Mouse (Mus musculus) heart, embryonic 11.5 days (tissue): ENCODE results near the gene Myo5c. TPM values are rescaled to one million over a fixed set of nuclear protein-coding genes. Genes with fewer than 3 reads are reported as not detected.
A peak's percentile ranks its signal among the peaks of the same experiment; 100 is the strongest.

Source experiments
- ATAC-seq: fragments of 200-750 bp; cut with Nextera tagmentation; replicated peaks from 2 replicates; pipeline ENCODE4 v1.8.0; 2017; ENCODE audit warnings: moderate library complexity; ENCODE audit not compliant: insufficient number of reproducible peaks, low FRiP score, low TSS enrichment
- H3K27ac ChIP-seq: fragments of 300-500 bp; sonication (generic); 2 replicates; pipeline ENCODE4 v1.5.1; 2014; ENCODE audit warnings: mild to moderate bottlenecking, low read depth, low read length
- H3K27me3 ChIP-seq: fragments of 300-500 bp; sonication (generic); 2 replicates; pipeline ENCODE4 v1.6.1; 2014; ENCODE audit warnings: mild to moderate bottlenecking, low read length, mixed read lengths; ENCODE audit not compliant: control insufficient read depth, insufficient read depth
- H3K36me3 ChIP-seq: fragments of 300-500 bp; sonication (generic); 2 replicates; pipeline ENCODE4 v1.6.1; 2014; ENCODE audit warnings: mild to moderate bottlenecking, low read length, moderate library complexity, mixed read lengths; ENCODE audit not compliant: control insufficient read depth, insufficient read depth
- H3K4me1 ChIP-seq: fragments of 300-500 bp; sonication (generic); 2 replicates; pipeline ENCODE4 v1.6.1; 2014; ENCODE audit warnings: low read length; ENCODE audit not compliant: control insufficient read depth, insufficient read depth
- H3K4me2 ChIP-seq: fragments of 300-500 bp; sonication (generic); 2 replicates; pipeline ENCODE4 v1.6.1; 2014; ENCODE audit warnings: mild to moderate bottlenecking, moderate library complexity
- H3K4me3 ChIP-seq: fragments of 300-500 bp; sonication (generic); 2 replicates; pipeline ENCODE4 v1.5.1; 2014; ENCODE audit warnings: low read depth, low read length
- H3K9ac ChIP-seq: fragments of 300-500 bp; sonication (generic); 2 replicates; pipeline ENCODE4 v1.6.1; 2014; ENCODE audit warnings: mild to moderate bottlenecking, low read depth, low read length, moderate library complexity
- H3K9me3 ChIP-seq: fragments of 300-500 bp; sonication (generic); replicated peaks from 2 replicates; pipeline ENCODE4 v1.6.1; 2016; ENCODE audit warnings: low read length; ENCODE audit not compliant: control insufficient read depth
- WGBS: fragments of 180-500 bp; shearing (Covaris S2); extraction: QIAGEN DNeasy Blood & Tissue Kit; methylation state at CpG from one replicate; pipeline ENCODE4 v1.1.7; 2014; ENCODE audit not compliant: insufficient replicate concordance; 5-methylcytosine and 5-hydroxymethylcytosine counted together
- polyA plus RNA-seq: library from polyadenylated mRNA; unstranded; fragments of >200 nt; fragmentation: Nextera tagmentation; extraction: Ambion mirVana; gene quantifications from 2 replicates; pipeline ENCODE4 v1.2.1, GENCODE M21; 2014

Gene Myo5c
- polyA plus RNA-seq, 1 experiment from 2014 or later, result 1.0 TPM

- Histone ChIP-seq H3K4me1 (peaks cover 18% of the 10 kb centered on the region), H3K9me3 (no peaks in the 10 kb centered on the region), H3K27ac (no peak overlapping the region), H3K4me2 (peak overlapping the region; percentile 68), H3K27me3 (no peaks in the 10 kb centered on the region), H3K36me3 (no peaks in the 10 kb centered on the region), H3K9ac (peak overlapping the region; percentile 83; the same call in 1 of the 2 replicates), H3K4me3 (peak overlapping the region; percentile 63; the same call in 1 of the 2 replicates)
- no peak for ATAC-seq
- 66% methylated on average over 3 of the region's 3 CpGs for WGBS
These were observed 83.4 kb downstream of the Myo5c start for GRCm38 (mm10) chr9:75315238-75315637.

- H3K4me2 ChIP-seq, result no peak overlapping the region
- ATAC-seq, result no peak
- no peaks in the 10 kb centered on the region for H3K9me3 ChIP-seq
- peaks cover 21% of the 10 kb centered on the region for H3K4me1 ChIP-seq
- no peaks in the 10 kb centered on the region for H3K36me3 ChIP-seq
- H3K9ac ChIP-seq, result no peak overlapping the region
- H3K27me3 ChIP-seq, result no peaks in the 10 kb centered on the region
- no peak overlapping the region for H3K27ac ChIP-seq
- WGBS, result 86% methylated on average over 6 of the region's 6 CpGs
- H3K4me3 ChIP-seq, result no peak overlapping the region
These were observed 85.0 kb downstream of the Myo5c start for GRCm38 (mm10) chr9:75316771-75317170.

- H3K4me2 ChIP-seq, result no peak overlapping the region
- no peaks in the 10 kb centered on the region for H3K36me3 ChIP-seq
- no peaks in the 10 kb centered on the region for H3K27me3 ChIP-seq
- no peak overlapping the region for H3K9ac ChIP-seq
- no peak overlapping the region for H3K4me3 ChIP-seq
- peaks cover 26% of the 10 kb centered on the region for H3K4me1 ChIP-seq
- H3K9me3 ChIP-seq, result no peaks in the 10 kb centered on the region
- H3K27ac ChIP-seq, result no peak overlapping the region
- ATAC-seq, result no peak
- WGBS, result 89% methylated on average over 2 of the region's 2 CpGs
These were observed 86.4 kb downstream of the Myo5c start for GRCm38 (mm10) chr9:75318196-75318595.

GRCm38 (mm10) chr9:75319365-75319764 lies 87.5 kb downstream of the Myo5c start:
- no peak overlapping the region for H3K4me3 ChIP-seq
- no peak overlapping the region for H3K9ac ChIP-seq
- ATAC-seq, result no peak
- peaks cover 26% of the 10 kb centered on the region for H3K4me1 ChIP-seq
- no peak overlapping the region; the same call in 1 of the 2 replicates for H3K4me2 ChIP-seq
- H3K36me3 ChIP-seq, result no peaks in the 10 kb centered on the region
- H3K9me3 ChIP-seq, result no peaks in the 10 kb centered on the region
- H3K27ac ChIP-seq, result peak overlapping the region; percentile 78
- no peaks in the 10 kb centered on the region for H3K27me3 ChIP-seq
- WGBS, result 65% methylated on average over 3 of the region's 3 CpGs

- Histone ChIP-seq H3K27ac (no peak overlapping the region), H3K4me3 (no peak overlapping the region), H3K27me3 (no peaks in the 10 kb centered on the region), H3K9me3 (no peaks in the 10 kb centered on the region), H3K36me3 (no peaks in the 10 kb centered on the region), H3K9ac (no peak overlapping the region), H3K4me1 (peaks cover 17% of the 10 kb centered on the region; the same call in 1 of the 2 replicates), H3K4me2 (no peak overlapping the region)
- ATAC-seq, result no peak
- WGBS, result 65% methylated on average over 13 of the region's 13 CpGs
These were observed 90.5 kb downstream of the Myo5c start for GRCm38 (mm10) chr9:75322099-75322885.

- WGBS, result 96% methylated on average over 3 of the region's 3 CpGs
- H3K27ac ChIP-seq, result no peak overlapping the region
- no peaks in the 10 kb centered on the region for H3K9me3 ChIP-seq
- peaks cover 18% of the 10 kb centered on the region for H3K36me3 ChIP-seq
- H3K4me2 ChIP-seq, result no peak overlapping the region
- no peaks in the 10 kb centered on the region for H3K4me1 ChIP-seq
- no peak for ATAC-seq
- H3K4me3 ChIP-seq, result no peak overlapping the region
- no peaks in the 10 kb centered on the region for H3K27me3 ChIP-seq
- H3K9ac ChIP-seq, result no peak overlapping the region
These were observed 96.2 kb downstream of the Myo5c start for GRCm38 (mm10) chr9:75328047-75328446.

GRCm38 (mm10) chr9:75330821-75331220 lies 99.0 kb downstream of the Myo5c start:
- no peak for ATAC-seq
- Histone ChIP-seq H3K4me3 (no peak overlapping the region), H3K9me3 (no peaks in the 10 kb centered on the region), H3K27me3 (no peaks in the 10 kb centered on the region), H3K4me1 (no peaks in the 10 kb centered on the region), H3K9ac (no peak overlapping the region), H3K36me3 (peaks cover 23% of the 10 kb centered on the region), H3K27ac (no peak overlapping the region), H3K4me2 (no peak overlapping the region)
- 88% methylated on average over 8 of the region's 8 CpGs for WGBS

GRCm38 (mm10) chr9:75334440-75334839 lies 102.6 kb downstream of the Myo5c start:
- no peak for ATAC-seq
- 73% methylated on average over 4 of the region's 4 CpGs for WGBS
- Histone ChIP-seq H3K4me3 (no peak overlapping the region), H3K9me3 (no peaks in the 10 kb centered on the region), H3K36me3 (peaks cover 23% of the 10 kb centered on the region), H3K27me3 (no peaks in the 10 kb centered on the region), H3K27ac (no peak overlapping the region), H3K4me1 (no peaks in the 10 kb centered on the region), H3K4me2 (no peak overlapping the region), H3K9ac (no peak overlapping the region)

GRCm38 (mm10) chr9:75338016-75338415 lies 106.2 kb downstream of the Myo5c start:
- H3K9me3 ChIP-seq, result no peaks in the 10 kb centered on the region
- H3K27ac ChIP-seq, result no peak overlapping the region
- no peak overlapping the region for H3K4me3 ChIP-seq
- no peak overlapping the region for H3K4me2 ChIP-seq
- no peak overlapping the region for H3K9ac ChIP-seq
- WGBS, result 82% methylated on average over 6 of the region's 6 CpGs
- no peak for ATAC-seq
- no peaks in the 10 kb centered on the region for H3K27me3 ChIP-seq
- H3K4me1 ChIP-seq, result no peaks in the 10 kb centered on the region
- peaks cover 13% of the 10 kb centered on the region for H3K36me3 ChIP-seq
